Comparison of ENCODE assay signal across 21 mouse cellular contexts in the genomic region with DNA sequence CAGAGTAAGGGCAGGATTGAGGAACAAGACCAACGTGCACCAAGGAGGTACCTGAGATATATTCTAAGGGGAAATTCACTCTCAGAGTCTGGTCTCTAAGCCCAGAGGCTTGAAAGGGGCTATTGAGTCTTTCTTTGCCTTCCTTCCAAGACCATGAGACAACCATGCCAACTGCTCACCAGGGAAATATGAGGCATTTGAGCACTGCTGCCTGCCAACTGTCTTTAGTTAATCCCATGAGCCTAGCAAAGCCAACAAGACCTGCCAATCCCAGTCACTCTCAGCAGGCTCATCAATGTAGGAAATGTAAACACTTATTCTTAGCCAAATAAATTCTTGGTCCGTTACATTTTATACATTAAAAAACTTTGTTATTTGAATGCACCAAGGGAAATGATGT. TPM values are rescaled to one million over a fixed set of nuclear protein-coding genes. Genes with fewer than 3 reads are reported as not detected.
DNase-seq lines count a peak whose midpoint lies in the region; ATAC-seq and TF ChIP-seq lines count a peak whose summit lies in the region.
"Had no signal": no experiment of that assay in that cellular context is flagged by ENCODE, and none has a peak within 500 bp of the region (broad histone marks: within the 10 kb centered on the region; RNA-seq: fewer than 3 reads in every experiment).

No protein-coding gene starts in this region.

- DNase-seq in cerebellum, postnatal 10 days: peak; percentile 80 to 86
- DNase-seq in cerebellum, adult 11 months: no peak
- DNase-seq in forebrain, embryonic 11.5 days (ENCODE audit: low spot score): no peak
- no peak for DNase-seq in limb, embryonic 10.5 days (ENCODE audit: low spot score)
- DNase-seq in brain, embryonic 14.5 days (ENCODE audit: low read depth): peak; percentile 75
- no peak for DNase-seq in kidney, adult 11 months
- DNase-seq: adrenal gland, postnatal 14 days; forebrain, postnatal 0 days; gastrocnemius, postnatal 14 days; heart, adult 2 months; heart, postnatal 14 days; kidney, adult 18-20 months had no signal

- no peak overlapping the region for H3K9ac ChIP-seq in forebrain, embryonic 16.5 days (replicated peaks; ENCODE audit: low read depth, low read length)
- no peak overlapping the region for H3K9ac ChIP-seq in forebrain, embryonic 11.5 days (ENCODE audit: low read length)
- H3K9ac ChIP-seq in limb, embryonic 13.5 days: no peak overlapping the region
- H3K9ac ChIP-seq: forebrain, postnatal 0 days; heart, embryonic 15.5 days; hindbrain, embryonic 15.5 days had no signal

- no peak for TF ChIP-seq CTCF in brain, embryonic 14.5 days (IDR thresholded peaks at IDR 0.05; ENCODE audit: borderline replicate concordance, extremely low read depth, insufficient read depth, insufficient read length)

- no peak overlapping the region for H3K4me3 ChIP-seq in forebrain, embryonic 16.5 days (replicated peaks; ENCODE audit: low read length)
- H3K4me3 ChIP-seq in forebrain, embryonic 11.5 days (ENCODE audit: low read depth, low read length): no peak overlapping the region
- H3K4me3 ChIP-seq in limb, embryonic 13.5 days: no peak overlapping the region
- H3K4me3 ChIP-seq in limb, embryonic 10.5 days: no peak overlapping the region
- H3K4me3 ChIP-seq: embryonic facial prominence, embryonic 10.5 days; heart, adult 2 months; heart, embryonic 15.5 days; hindbrain, embryonic 15.5 days had no signal

- 53% methylated on average over 2 of the region's 2 CpGs for WGBS in forebrain, embryonic 16.5 days
- 77% methylated on average over 2 of the region's 2 CpGs for WGBS in forebrain, embryonic 11.5 days
- WGBS in limb, embryonic 13.5 days: 56% methylated on average over 2 of the region's 2 CpGs
- 71% methylated on average over 2 of the region's 2 CpGs for WGBS in limb, embryonic 10.5 days

- H3K9me3 ChIP-seq in forebrain, embryonic 16.5 days (ENCODE audit: control insufficient read depth, low read length): no peaks in the 10 kb centered on the region
- no peaks in the 10 kb centered on the region for H3K9me3 ChIP-seq in forebrain, embryonic 11.5 days (ENCODE audit: control insufficient read depth, low read length)
- no peaks in the 10 kb centered on the region for H3K9me3 ChIP-seq in limb, embryonic 13.5 days
- H3K9me3 ChIP-seq in limb, embryonic 10.5 days (replicated peaks): no peaks in the 10 kb centered on the region
- H3K9me3 ChIP-seq: embryonic facial prominence, embryonic 10.5 days; heart, embryonic 15.5 days; hindbrain, embryonic 15.5 days had no signal

- no peak overlapping the region for H3K27ac ChIP-seq in forebrain, embryonic 16.5 days (ENCODE audit: low read length)
- H3K27ac ChIP-seq in forebrain, embryonic 11.5 days (ENCODE audit: low read depth, low read length): no peak overlapping the region
- no peak overlapping the region; the same call in 1 of the 2 replicates for H3K27ac ChIP-seq in limb, embryonic 13.5 days
- H3K27ac ChIP-seq in limb, embryonic 10.5 days: no peak overlapping the region
- H3K27ac ChIP-seq: embryonic facial prominence, embryonic 10.5 days; heart, adult 2 months; heart, embryonic 15.5 days; hindbrain, embryonic 15.5 days had no signal

- H3K27me3 ChIP-seq in forebrain, embryonic 16.5 days (replicated peaks; ENCODE audit: control insufficient read depth, insufficient read depth, low read length): no peaks in the 10 kb centered on the region; the same call in 1 of the 2 replicates
- no peaks in the 10 kb centered on the region for H3K27me3 ChIP-seq in forebrain, embryonic 11.5 days (ENCODE audit: control insufficient read depth, insufficient read depth, low read length)
- 0 out of 2 replicates have a peak, but pooled peaks cover under 1% of the 10 kb centered on the region for H3K27me3 ChIP-seq in limb, embryonic 13.5 days
- H3K27me3 ChIP-seq in limb, embryonic 10.5 days (ENCODE audit: low read depth, poor library complexity, severe bottlenecking): no peaks in the 10 kb centered on the region
- H3K27me3 ChIP-seq: CH12.LX; heart, embryonic 15.5 days; hindbrain, embryonic 15.5 days; Patski had no signal

- TF ChIP-seq POLR2A in brain, embryonic 14.5 days (IDR thresholded peaks at IDR 0.05; ENCODE audit: borderline replicate concordance, extremely low read depth, insufficient read depth, insufficient read length, poor library complexity, severe bottlenecking): no peak

- H3K4me1 ChIP-seq in forebrain, embryonic 16.5 days (replicated peaks; ENCODE audit: control insufficient read depth, insufficient read depth, low read length): peaks cover 9% of the 10 kb centered on the region
- no peaks in the 10 kb centered on the region for H3K4me1 ChIP-seq in forebrain, embryonic 11.5 days (replicated peaks; ENCODE audit: control insufficient read depth, insufficient read depth, low read length)
- H3K4me1 ChIP-seq in limb, embryonic 13.5 days: peaks cover 12% of the 10 kb centered on the region; the same call in 1 of the 2 replicates
- H3K4me1 ChIP-seq in limb, embryonic 10.5 days: no peaks in the 10 kb centered on the region
- H3K4me1 ChIP-seq: embryonic facial prominence, embryonic 10.5 days; heart, embryonic 15.5 days had no signal

- H3K4me2 ChIP-seq in forebrain, embryonic 16.5 days (ENCODE audit: low read length): no peak overlapping the region
- no peak overlapping the region for H3K4me2 ChIP-seq in forebrain, embryonic 11.5 days (ENCODE audit: low read depth, low read length, severe bottlenecking)
- H3K4me2 ChIP-seq in limb, embryonic 13.5 days (replicated peaks): no peak overlapping the region
- H3K4me2 ChIP-seq: heart, embryonic 11.5 days; heart, embryonic 15.5 days; hindbrain, embryonic 15.5 days had no signal

- no peaks in the 10 kb centered on the region for H3K36me3 ChIP-seq in forebrain, embryonic 16.5 days (ENCODE audit: control insufficient read depth, insufficient read depth)
- H3K36me3 ChIP-seq in forebrain, embryonic 11.5 days (ENCODE audit: control insufficient read depth, insufficient read depth, low read length): no peaks in the 10 kb centered on the region
- H3K36me3 ChIP-seq in limb, embryonic 13.5 days: no peaks in the 10 kb centered on the region
- no peaks in the 10 kb centered on the region for H3K36me3 ChIP-seq in limb, embryonic 10.5 days
- H3K36me3 ChIP-seq: embryonic facial prominence, embryonic 10.5 days; heart, embryonic 15.5 days; hindbrain, embryonic 15.5 days had no signal

- ATAC-seq in forebrain, embryonic 16.5 days: peak; percentile 39; the same call in 1 of the 2 replicates
- no peak for ATAC-seq in forebrain, embryonic 11.5 days (replicated peaks; ENCODE audit: low FRiP score)
- ATAC-seq in limb, embryonic 13.5 days (ENCODE audit: low FRiP score, low read depth): peak; percentile 61
- ATAC-seq: activated CD4-positive, CD25-positive, alpha-beta regulatory T cell, adult 4 months; forebrain, postnatal 0 days; Patski had no signal

RNA-seq across cellular contexts. Expression of a gene that starts 40.3 kb away (rescaled TPM):
- polyA plus RNA-seq in forebrain, embryonic 16.5 days (2015; fragmentation: Nextera tagmentation; extraction: Ambion mirVana): 15.8 and 17.8 TPM in 2 replicates
- 33.3 and 34.0 TPM in 2 replicates for polyA plus RNA-seq in forebrain, embryonic 11.5 days (2014; fragmentation: Nextera tagmentation; extraction: Ambion mirVana)
- polyA plus RNA-seq in limb, embryonic 13.5 days (2015; fragmentation: Nextera tagmentation; extraction: Ambion mirVana): 319 and 338 TPM in 2 replicates
- 34.3 and 72.4 TPM in 2 replicates for polyA plus RNA-seq in limb, embryonic 10.5 days (2016; fragmentation: Nextera tagmentation; extraction: Ambion mirVana)
- polyA plus RNA-seq in brain, embryonic 14.5 days (2012; rRNA removed): 12.5 and 14.3 TPM in 2 replicates

RNA-seq across cellular contexts. Expression of a gene that starts 40.6 kb away (rescaled TPM):
- polyA plus RNA-seq in forebrain, embryonic 16.5 days (2015; fragmentation: Nextera tagmentation; extraction: Ambion mirVana): 8.5 and 9.4 TPM in 2 replicates
- 15.5 and 15.7 TPM in 2 replicates for polyA plus RNA-seq in forebrain, embryonic 11.5 days (2014; fragmentation: Nextera tagmentation; extraction: Ambion mirVana)
- 13.5 and 15.0 TPM in 2 replicates for polyA plus RNA-seq in limb, embryonic 13.5 days (2015; fragmentation: Nextera tagmentation; extraction: Ambion mirVana)
- 12.3 and 14.2 TPM in 2 replicates for polyA plus RNA-seq in limb, embryonic 10.5 days (2016; fragmentation: Nextera tagmentation; extraction: Ambion mirVana)
- 10.0 and 15.3 TPM in 2 replicates for polyA plus RNA-seq in brain, embryonic 14.5 days (2012; rRNA removed)

Comparison
In these comparisons a context has a peak if more than half of its experiments do, and no peak if none do; other contexts are left out.
1. DNase-seq: peak in cerebellum, postnatal 10 days (2 of 2) and brain, embryonic 14.5 days (single experiment); none in cerebellum, adult 11 months (single experiment), forebrain, embryonic 11.5 days (single experiment), limb, embryonic 10.5 days (single experiment) and kidney, adult 11 months (single experiment).